Mouse (Mus musculus) midbrain, embryonic 10.5 days (tissue): Measurements from ENCODE around the gene Asb3. TPM values are rescaled to one million over a fixed set of nuclear protein-coding genes. Genes with fewer than 3 reads are reported as not detected.
"Not testable (repeated sequence)": the region's sequence is repeated elsewhere in the genome, so short reads cannot be mapped to it uniquely, and the experiment has no call there.

Source experiments
- DNase-seq: peaks from one replicate; pipeline ENCODE4 v3.0.0-alpha.2; 2017; ENCODE audit warnings: low spot score
- H3K27ac ChIP-seq: fragments of 300-500 bp; sonication (generic); replicated peaks from 2 replicates; pipeline ENCODE4 v1.5.1; 2016; ENCODE audit warnings: mild to moderate bottlenecking
- H3K27me3 ChIP-seq: fragments of 300-500 bp; sonication (generic); 2 replicates; pipeline ENCODE4 v1.6.1; 2016; ENCODE audit warnings: low read depth, mild to moderate bottlenecking; ENCODE audit not compliant: poor library complexity, severe bottlenecking
- H3K36me3 ChIP-seq: fragments of 300-500 bp; sonication (generic); 2 replicates; pipeline ENCODE4 v1.6.1; 2016; ENCODE audit warnings: mild to moderate bottlenecking, moderate library complexity
- H3K4me1 ChIP-seq: fragments of 300-500 bp; sonication (generic); 2 replicates; pipeline ENCODE4 v1.6.1; 2016
- H3K4me3 ChIP-seq: fragments of 300-500 bp; sonication (generic); 2 replicates; pipeline ENCODE4 v1.5.1; 2016; ENCODE audit warnings: mild to moderate bottlenecking, moderate library complexity
- H3K9me3 ChIP-seq: fragments of 300-500 bp; sonication (generic); replicated peaks from 2 replicates; pipeline ENCODE4 v1.6.1; 2016; ENCODE audit warnings: mild to moderate bottlenecking
- WGBS: fragments of 180-500 bp; shearing (Covaris S2); methylation state at CpG from one replicate; pipeline ENCODE4 v1.1.7; 2016; 5-methylcytosine and 5-hydroxymethylcytosine counted together
- polyA plus RNA-seq: library from polyadenylated mRNA; unstranded; fragments of >200 nt; fragmentation: Nextera tagmentation; extraction: Ambion mirVana; gene quantifications from 2 replicates; pipeline ENCODE4 v1.2.1, GENCODE M21; 2016

The Asb3 gene
- polyA plus RNA-seq, 1 experiment from 2014 or later: 26.7 TPM

- DNase-seq: no peak
- Histone ChIP-seq H3K4me1 (no peaks in the 10 kb centered on the region), H3K27ac (no peak overlapping the region), H3K27me3 (no peaks in the 10 kb centered on the region), H3K36me3 (peaks cover 25% of the 10 kb centered on the region), H3K4me3 (no peak overlapping the region), H3K9me3 (peaks cover 9% of the 10 kb centered on the region; the same call in 1 of the 2 replicates)
- WGBS: 92% methylated on average over 4 of the region's 4 CpGs
These were observed 149.7 kb downstream of the Asb3 start for GRCm38 (mm10) chr11:31034958-31035357.

DNA sequence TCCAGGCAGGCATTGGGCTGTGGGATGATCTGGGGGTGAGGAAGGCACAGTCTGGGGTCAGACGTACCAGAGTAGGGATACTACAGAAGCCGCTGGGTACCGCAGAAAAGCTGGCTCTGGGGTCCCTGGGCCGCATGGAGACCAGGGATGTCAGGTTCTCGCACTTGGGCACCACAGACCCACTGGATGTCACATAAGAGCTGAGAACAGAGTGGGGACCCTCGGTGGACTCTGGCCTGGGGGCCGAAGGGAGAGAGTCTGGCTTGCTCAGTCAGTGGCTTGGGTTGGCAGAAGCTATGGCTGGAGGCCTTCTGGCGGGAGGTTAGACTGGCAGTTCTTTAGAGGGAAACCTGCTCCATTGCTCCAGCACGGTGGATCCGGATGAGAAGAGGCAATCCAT lies 204.8 kb downstream of the Asb3 start:
- H3K27me3 ChIP-seq: no peaks in the 10 kb centered on the region
- no peaks in the 10 kb centered on the region for H3K4me1 ChIP-seq
- no peak for DNase-seq
- H3K36me3 ChIP-seq: peaks cover 7% of the 10 kb centered on the region
- H3K4me3 ChIP-seq: no peak overlapping the region
- WGBS: 93% methylated on average over 10 of the region's 10 CpGs
- no peaks in the 10 kb centered on the region for H3K9me3 ChIP-seq
- no peak overlapping the region for H3K27ac ChIP-seq

DNA sequence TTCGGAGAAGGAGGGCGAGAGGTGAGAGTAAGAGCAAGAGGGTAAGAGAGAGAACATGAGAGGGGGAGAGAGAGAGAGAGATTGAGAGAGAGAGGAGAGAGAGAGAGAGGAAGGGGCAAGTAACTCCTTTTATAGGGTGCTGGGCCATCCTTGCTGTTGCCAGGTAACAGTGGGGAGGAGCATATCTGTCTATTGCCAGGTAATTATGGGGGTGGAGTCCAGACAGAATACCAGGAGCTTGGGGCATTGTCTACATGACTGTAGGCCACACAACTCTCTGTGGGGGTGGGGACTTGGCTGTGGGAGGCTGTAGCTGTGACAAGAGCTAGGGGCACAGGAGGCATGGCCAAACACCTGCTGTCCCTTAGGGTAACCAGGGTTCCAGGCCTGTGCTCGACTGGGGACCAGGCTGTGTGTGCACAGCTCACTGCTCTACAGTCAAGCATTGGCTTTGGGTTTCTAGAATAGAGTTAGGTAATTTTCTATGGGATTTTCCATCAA lies 205.3 kb downstream of the Asb3 start:
- no peaks in the 10 kb centered on the region for H3K9me3 ChIP-seq
- H3K4me3 ChIP-seq: no peak overlapping the region
- H3K4me1 ChIP-seq: no peaks in the 10 kb centered on the region
- H3K36me3 ChIP-seq: peaks cover 7% of the 10 kb centered on the region
- H3K27ac ChIP-seq: no peak overlapping the region
- no peaks in the 10 kb centered on the region for H3K27me3 ChIP-seq
- 78% methylated on average over 3 of the region's 3 CpGs for WGBS
- no peak for DNase-seq

GRCm38 (mm10) chr11:31099519-31099918 lies 214.3 kb downstream of the Asb3 start:
- not testable (repeated sequence) for H3K27me3 ChIP-seq, H3K4me1 ChIP-seq, H3K27ac ChIP-seq, H3K9me3 ChIP-seq, H3K36me3 ChIP-seq, DNase-seq, H3K4me3 ChIP-seq

DNA sequence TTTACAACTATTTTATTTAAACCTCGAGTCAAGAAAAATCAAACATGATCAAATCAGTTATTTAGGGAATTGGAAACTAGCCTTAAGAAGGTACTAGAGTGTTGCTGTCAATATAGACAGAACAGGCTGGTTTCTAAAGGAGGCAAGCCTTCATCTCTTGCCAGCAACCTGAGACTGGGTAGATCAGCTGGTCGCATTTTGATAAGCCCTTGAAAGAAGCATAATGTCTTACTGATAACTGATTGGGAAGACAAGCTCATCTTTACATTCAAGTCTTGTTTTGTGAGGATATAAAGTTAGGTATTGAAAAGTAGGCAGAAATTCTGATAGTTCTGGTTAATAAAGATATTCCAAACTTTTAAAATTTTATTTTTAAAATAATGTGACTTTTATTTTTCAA lies 217.0 kb downstream of the Asb3 start:
- no peaks in the 10 kb centered on the region for H3K36me3 ChIP-seq
- no peaks in the 10 kb centered on the region for H3K9me3 ChIP-seq
- no peaks in the 10 kb centered on the region for H3K4me1 ChIP-seq
- no peak for DNase-seq
- H3K27ac ChIP-seq: no peak overlapping the region
- H3K27me3 ChIP-seq: no peaks in the 10 kb centered on the region
- WGBS: 89% methylated on average over 2 of the region's 2 CpGs
- H3K4me3 ChIP-seq: no peak overlapping the region

- WGBS: 97% methylated on average over 5 of the region's 5 CpGs
- no peak for DNase-seq
- no peaks in the 10 kb centered on the region for H3K4me1 ChIP-seq
- H3K27ac ChIP-seq: no peak overlapping the region
- H3K27me3 ChIP-seq: no peaks in the 10 kb centered on the region
- H3K36me3 ChIP-seq: no peaks in the 10 kb centered on the region
- H3K4me3 ChIP-seq: no peak overlapping the region
- H3K9me3 ChIP-seq: no peaks in the 10 kb centered on the region
These were observed 220.1 kb downstream of the Asb3 start for GRCm38 (mm10) chr11:31105364-31105763.

- not testable (repeated sequence) for H3K4me3 ChIP-seq, H3K27ac ChIP-seq, H3K36me3 ChIP-seq, H3K4me1 ChIP-seq, H3K9me3 ChIP-seq, DNase-seq, H3K27me3 ChIP-seq
- 85% methylated on average over 1 of the region's 1 CpGs for WGBS
These were observed 241.7 kb downstream of the Asb3 start for GRCm38 (mm10) chr11:31126964-31127363.

GRCm38 (mm10) chr11:31133726-31134125 lies 248.5 kb downstream of the Asb3 start:
- not testable (repeated sequence) for H3K9me3 ChIP-seq, H3K36me3 ChIP-seq, H3K4me3 ChIP-seq, H3K27me3 ChIP-seq, H3K4me1 ChIP-seq, DNase-seq, H3K27ac ChIP-seq
- 77% methylated on average over 4 of the region's 4 CpGs for WGBS

DNA sequence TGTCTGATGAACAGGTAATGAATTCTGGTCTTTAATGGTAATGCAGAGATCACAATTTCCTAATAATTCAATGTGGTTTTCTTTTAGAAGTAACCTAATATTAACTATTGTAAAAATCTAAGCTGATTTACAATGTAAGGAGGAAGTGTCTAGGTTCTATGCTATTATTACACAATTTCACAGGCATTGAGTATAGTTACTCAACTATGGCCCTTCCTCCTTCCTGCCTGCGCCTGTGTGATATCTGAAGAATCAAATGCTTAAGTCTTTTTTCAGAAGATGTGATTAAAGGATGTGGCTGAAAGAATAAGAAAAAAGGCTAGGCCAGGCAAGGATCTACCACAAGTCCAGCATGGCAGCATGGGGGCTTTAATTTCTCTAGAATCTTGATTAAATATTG lies 249.6 kb downstream of the Asb3 start:
- H3K27me3 ChIP-seq: peaks cover 12% of the 10 kb centered on the region
- not testable (repeated sequence) for DNase-seq, H3K4me1 ChIP-seq, H3K9me3 ChIP-seq, H3K36me3 ChIP-seq, H3K4me3 ChIP-seq, H3K27ac ChIP-seq
- WGBS: 90% methylated on average over 1 of the region's 1 CpGs

GRCm38 (mm10) chr11:31138394-31138793 lies 253.2 kb downstream of the Asb3 start:
- H3K27me3 ChIP-seq: peaks cover 18% of the 10 kb centered on the region
- H3K4me3 ChIP-seq, H3K4me1 ChIP-seq, H3K27ac ChIP-seq, DNase-seq, H3K36me3 ChIP-seq, H3K9me3 ChIP-seq: not testable (repeated sequence)
- WGBS: 91% methylated on average over 1 of the region's 1 CpGs

Other genes starting within 250 kb of the Asb3 start
- 10.2 and 10.9 TPM in 2 replicates for gene Acyp2, start 235.8 kb upstream of the Asb3 start, polyA plus RNA-seq
- gene Psme4, start 113.7 kb upstream of the Asb3 start, polyA plus RNA-seq: 20.7 and 22.4 TPM in 2 replicates
- gene Gpr75, start 58 bp upstream of the Asb3 start, polyA plus RNA-seq: 0.62 and 0.66 TPM in 2 replicates
- gene Erlec1, start 68.9 kb downstream of the Asb3 start, polyA plus RNA-seq: 8.1 and 9.0 TPM in 2 replicates
- 10.6 and 10.8 TPM in 2 replicates for gene Chac2, start 100.9 kb downstream of the Asb3 start, polyA plus RNA-seq